Mouse (Mus musculus): ENCODE measurements around the gene Sgk2. TPM values are rescaled to one million over a fixed set of nuclear protein-coding genes. Genes with fewer than 3 reads are reported as not detected.

The Sgk2 gene
- total and polyA plus RNA-seq, 2 experiments from 2014 or later, result 0.25 TPM; not detected in 1

- H3K27me3 ChIP-seq (ENCODE audit: insufficient read depth, low read length), result no peaks in the 10 kb centered on the region; the same call in 1 of the 2 replicates
- H3K4me3 ChIP-seq (ENCODE audit: low read depth, low read length), result no peak overlapping the region
- no peaks in the 10 kb centered on the region for H3K4me1 ChIP-seq (ENCODE audit: insufficient read depth)
- no peaks in the 10 kb centered on the region for H3K36me3 ChIP-seq (ENCODE audit: insufficient read depth)
- no peak overlapping the region for H3K4me2 ChIP-seq (ENCODE audit: low read depth)
- TF ChIP-seq CTCF (IDR thresholded peaks at IDR 0.05; ENCODE audit: low read depth), result no peak
- H3K9me3 ChIP-seq (ENCODE audit: low read length), result no peaks in the 10 kb centered on the region
- no peak for ATAC-seq
- WGBS, result 97% methylated on average over 1 of the region's 1 CpGs
- H3K27ac ChIP-seq (ENCODE audit: low read depth, low read length), result no peak overlapping the region
- DNase-seq, result no peak
- no peak overlapping the region for H3K9ac ChIP-seq
These were observed 13.9 kb downstream of the Sgk2 start for GRCm38 (mm10) chr2:163001071-163001470.

DNA sequence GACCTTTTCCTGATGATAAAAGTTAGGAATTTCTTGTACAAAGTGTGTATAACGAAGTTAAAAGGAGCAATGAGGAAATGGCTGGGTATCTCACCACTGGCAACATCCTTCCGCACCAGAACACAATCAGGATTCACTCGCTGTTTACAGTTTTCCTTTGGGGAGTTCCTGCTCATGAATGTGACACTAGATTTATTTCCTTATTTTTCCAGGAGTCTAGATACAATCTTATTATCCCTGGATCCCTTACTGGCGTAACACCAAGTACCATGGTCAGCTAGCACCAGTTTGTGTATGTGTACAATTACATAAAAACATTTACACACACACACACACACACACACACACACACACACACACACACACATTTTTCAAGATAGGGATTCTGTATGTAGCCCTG is 20.2 kb downstream of the Sgk2 start:
- no peak for DNase-seq
- H3K27ac ChIP-seq (ENCODE audit: low read depth, low read length), result no peak overlapping the region
- no peaks in the 10 kb centered on the region for H3K4me1 ChIP-seq (ENCODE audit: insufficient read depth)
- no peak overlapping the region for H3K4me2 ChIP-seq (ENCODE audit: low read depth)
- no peak overlapping the region for H3K4me3 ChIP-seq (ENCODE audit: low read depth, low read length)
- no peak overlapping the region for H3K9ac ChIP-seq
- no peaks in the 10 kb centered on the region for H3K9me3 ChIP-seq (ENCODE audit: low read length)
- H3K27me3 ChIP-seq (ENCODE audit: insufficient read depth, low read length), result no peaks in the 10 kb centered on the region; the same call in 1 of the 2 replicates
- H3K36me3 ChIP-seq (ENCODE audit: insufficient read depth), result no peaks in the 10 kb centered on the region
- WGBS, result 79% methylated on average over 4 of the region's 4 CpGs
- no peak for TF ChIP-seq CTCF (IDR thresholded peaks at IDR 0.05; ENCODE audit: low read depth)
- no peak for ATAC-seq

DNA sequence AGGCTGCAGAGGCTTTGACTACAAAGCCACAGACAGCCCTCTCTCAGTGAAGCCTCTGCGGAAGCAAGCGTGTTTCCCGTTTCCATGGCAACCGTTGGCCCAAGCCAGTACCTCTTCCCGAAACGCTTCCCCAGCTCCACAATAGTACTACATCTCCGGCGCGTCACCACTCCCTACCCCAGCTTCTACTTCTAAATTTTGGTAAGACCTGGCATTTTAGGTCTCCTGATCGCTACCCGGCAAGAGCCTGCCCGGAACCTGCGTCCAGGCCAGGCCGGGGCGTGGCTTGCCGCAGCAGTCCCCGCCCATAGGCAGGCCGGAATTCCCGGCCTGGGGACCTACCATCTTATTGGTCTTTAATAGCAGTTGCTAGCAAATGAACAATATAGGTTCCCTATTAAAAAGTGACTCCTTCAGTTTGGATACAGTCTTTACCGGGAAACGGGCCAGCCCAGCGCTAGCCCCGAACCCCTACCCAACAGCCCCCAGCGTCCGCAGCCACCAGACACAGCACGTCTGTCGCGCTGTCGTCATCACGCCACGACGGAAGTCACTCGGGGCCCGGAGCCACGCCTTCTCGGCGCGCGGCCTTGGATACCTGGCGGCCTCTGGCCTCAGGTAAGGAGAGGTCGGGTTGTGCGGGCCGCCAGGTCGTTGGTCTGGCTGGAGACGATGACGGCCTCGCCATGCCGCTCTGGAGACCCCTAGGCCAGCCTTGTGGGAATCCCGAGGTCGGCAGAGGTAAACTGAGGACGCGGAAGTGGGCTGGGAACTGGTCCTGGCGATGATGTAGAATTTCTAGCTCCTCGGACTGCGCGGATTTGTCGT is 30.0 kb downstream of the Sgk2 start, which contains the start of gene Ift52:
Gene Ift52, plus strand, starts transcription at position 439 of the 828 bp plus-strand sequence.
- ATAC-seq, result peak; percentile 96
- Histone ChIP-seq H3K27ac (ENCODE audit: low read depth, low read length) (peak within 1 kb of the TSS; percentile 83), H3K4me2 (ENCODE audit: low read depth) (peak within 1 kb of the TSS; percentile 70), H3K4me3 (ENCODE audit: low read depth, low read length) (peak within 1 kb of the TSS; percentile 76), H3K9ac (peak within 1 kb of the TSS; percentile 78), H3K9me3 (ENCODE audit: low read length) (no peaks in the 10 kb centered on the region), H3K27me3 (ENCODE audit: insufficient read depth, low read length) (no peaks in the 10 kb centered on the region; the same call in 1 of the 2 replicates), H3K4me1 (ENCODE audit: insufficient read depth) (no peaks in the 10 kb centered on the region), H3K36me3 (ENCODE audit: insufficient read depth) (no peaks in the 10 kb centered on the region)
- TF ChIP-seq CTCF (IDR thresholded peaks at IDR 0.05; ENCODE audit: low read depth), result no peak
- DNase-seq, result peak; percentile 95
- WGBS, result under 1% methylated on average over 57 of the region's 57 CpGs

GRCm38 (mm10) chr2:163031289-163031688 is 44.2 kb downstream of the Sgk2 start:
- DNase-seq (no peak), ATAC-seq (no peak)
- H3K4me3 ChIP-seq (ENCODE audit: low read depth, low read length), result no peak overlapping the region
- H3K36me3 ChIP-seq (ENCODE audit: insufficient read depth), result peaks cover 77% of the 10 kb centered on the region
- no peaks in the 10 kb centered on the region for H3K9me3 ChIP-seq (ENCODE audit: low read length)
- no peak overlapping the region for H3K27ac ChIP-seq (ENCODE audit: low read depth, low read length)
- no peak overlapping the region for H3K4me2 ChIP-seq (ENCODE audit: low read depth)
- TF ChIP-seq CTCF (IDR thresholded peaks at IDR 0.05; ENCODE audit: low read depth), result no peak
- no peaks in the 10 kb centered on the region for H3K27me3 ChIP-seq (ENCODE audit: insufficient read depth, low read length)
- WGBS, result 91% methylated on average over 5 of the region's 5 CpGs
- H3K4me1 ChIP-seq (ENCODE audit: insufficient read depth), result no peaks in the 10 kb centered on the region
- no peak overlapping the region for H3K9ac ChIP-seq

DNA sequence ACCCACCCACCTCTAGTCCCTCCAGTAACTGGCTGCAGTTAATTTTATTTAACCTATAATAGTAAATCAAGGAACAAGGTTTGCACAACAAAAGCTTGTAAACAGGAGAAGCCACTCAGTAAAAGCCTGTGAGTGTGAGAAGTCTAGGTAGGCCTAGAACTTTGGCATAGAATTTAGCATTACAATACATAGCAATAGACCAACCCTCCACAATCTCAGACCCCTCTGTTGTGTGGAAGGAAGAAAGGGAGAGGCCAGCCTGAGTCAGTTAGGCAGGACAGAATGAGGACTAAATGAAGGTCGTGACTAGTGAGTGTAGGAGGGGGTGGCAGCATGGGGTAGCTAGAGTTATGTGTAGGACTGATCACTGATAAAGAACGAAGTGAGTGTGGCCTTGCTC is 44.6 kb downstream of the Sgk2 start:
- Histone ChIP-seq H3K9ac (no peak overlapping the region), H3K4me1 (ENCODE audit: insufficient read depth) (no peaks in the 10 kb centered on the region), H3K4me2 (ENCODE audit: low read depth) (no peak overlapping the region), H3K27ac (ENCODE audit: low read depth, low read length) (no peak overlapping the region), H3K36me3 (ENCODE audit: insufficient read depth) (peaks cover 77% of the 10 kb centered on the region), H3K9me3 (ENCODE audit: low read length) (no peaks in the 10 kb centered on the region), H3K4me3 (ENCODE audit: low read depth, low read length) (no peak overlapping the region), H3K27me3 (ENCODE audit: insufficient read depth, low read length) (no peaks in the 10 kb centered on the region)
- no peak for TF ChIP-seq CTCF (IDR thresholded peaks at IDR 0.05; ENCODE audit: low read depth)
- ATAC-seq (no peak), DNase-seq (no peak)
- 75% methylated on average over 2 of the region's 2 CpGs for WGBS

DNA sequence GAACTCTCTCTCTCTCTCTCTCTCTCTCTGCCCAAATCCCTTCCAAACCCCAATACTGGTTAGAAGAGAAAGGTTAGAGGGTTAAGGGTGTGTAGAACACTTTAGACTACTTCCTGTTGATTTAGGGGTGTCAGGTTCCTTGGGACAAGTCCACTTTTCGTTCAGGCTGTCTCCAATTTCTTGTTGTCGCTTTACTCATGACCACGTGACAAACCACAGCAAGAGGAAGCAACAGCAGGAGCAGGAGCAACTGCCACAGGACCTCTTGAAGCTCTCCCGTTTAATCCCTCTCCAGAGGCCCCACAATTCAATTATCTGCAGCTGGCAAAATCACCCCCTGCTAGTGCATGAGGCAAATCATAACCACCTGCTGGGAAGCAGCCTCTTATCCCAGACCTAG is 45.5 kb downstream of the Sgk2 start:
- H3K9ac ChIP-seq, result no peak overlapping the region
- no peak overlapping the region for H3K4me2 ChIP-seq (ENCODE audit: low read depth)
- H3K4me1 ChIP-seq (ENCODE audit: insufficient read depth), result no peaks in the 10 kb centered on the region
- no peak overlapping the region for H3K4me3 ChIP-seq (ENCODE audit: low read depth, low read length)
- WGBS, result 35% methylated on average over 4 of the region's 4 CpGs
- H3K27ac ChIP-seq (ENCODE audit: low read depth, low read length), result no peak overlapping the region
- H3K36me3 ChIP-seq (ENCODE audit: insufficient read depth), result peaks cover 72% of the 10 kb centered on the region
- no peak for DNase-seq
- no peaks in the 10 kb centered on the region for H3K9me3 ChIP-seq (ENCODE audit: low read length)
- ATAC-seq, result no peak
- no peaks in the 10 kb centered on the region for H3K27me3 ChIP-seq (ENCODE audit: insufficient read depth, low read length)
- no peak for TF ChIP-seq CTCF (IDR thresholded peaks at IDR 0.05; ENCODE audit: low read depth)

DNA sequence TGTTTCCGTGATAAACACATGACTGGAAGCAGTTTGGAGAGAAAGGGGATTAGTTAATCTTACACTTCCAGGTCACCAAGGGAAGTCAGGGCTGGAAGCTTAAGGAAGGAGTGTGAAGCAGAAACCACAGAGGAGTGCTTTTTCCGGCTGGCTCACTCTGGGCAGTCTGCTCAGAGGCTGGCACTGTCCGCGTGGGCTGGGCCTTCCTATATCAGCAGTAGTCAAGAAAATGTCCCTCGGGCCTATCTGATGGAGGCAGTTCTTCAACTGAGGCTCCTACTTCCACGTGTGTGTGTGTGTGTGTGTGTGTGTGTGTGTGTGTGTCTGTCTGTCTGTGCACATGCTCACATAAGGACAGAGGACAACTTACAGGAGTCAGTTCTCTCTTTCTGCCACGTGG is 52.8 kb downstream of the Sgk2 start:
- H3K27me3 ChIP-seq (ENCODE audit: insufficient read depth, low read length), result no peaks in the 10 kb centered on the region
- H3K9me3 ChIP-seq (ENCODE audit: low read length), result no peaks in the 10 kb centered on the region
- DNase-seq (no peak), ATAC-seq (no peak)
- no peak overlapping the region for H3K27ac ChIP-seq (ENCODE audit: low read depth, low read length)
- 91% methylated on average over 7 of the region's 7 CpGs for WGBS
- no peaks in the 10 kb centered on the region for H3K4me1 ChIP-seq (ENCODE audit: insufficient read depth)
- no peak overlapping the region for H3K9ac ChIP-seq
- H3K36me3 ChIP-seq (ENCODE audit: insufficient read depth), result peaks cover 79% of the 10 kb centered on the region
- no peak for TF ChIP-seq CTCF (IDR thresholded peaks at IDR 0.05; ENCODE audit: low read depth)
- no peak overlapping the region for H3K4me3 ChIP-seq (ENCODE audit: low read depth, low read length)
- no peak overlapping the region for H3K4me2 ChIP-seq (ENCODE audit: low read depth)
